Mouse (Mus musculus) G1E (cell line): Measurements from ENCODE around the gene Ggps1. TPM values are rescaled to one million over a fixed set of nuclear protein-coding genes. Genes with fewer than 3 reads are reported as not detected.
"Not testable (repeated sequence)": the region's sequence is repeated elsewhere in the genome, so short reads cannot be mapped to it uniquely, and the experiment has no call there.

Source experiments
- ATAC-seq: 2 replicates; pipeline ENCODE4 v1.8.0; 2016; ENCODE audit warnings: mild to moderate bottlenecking; ENCODE audit not compliant: insufficient number of reproducible peaks, poor library complexity, low FRiP score, severe bottlenecking; ENCODE audit errors: extremely low read depth
- DNase-seq: peaks from one replicate; pipeline ENCODE4 v3.0.0; 2012; ENCODE audit warnings: low spot score
- H3K27me3 ChIP-seq: 2 replicates; pipeline ENCODE4 v1.6.1; 2012; ENCODE audit warnings: mild to moderate bottlenecking, low read length, inconsistent platforms; ENCODE audit not compliant: insufficient read depth
- H3K36me3 ChIP-seq: replicated peaks from 2 replicates; pipeline ENCODE3; 2012; ENCODE audit warnings: mild to moderate bottlenecking, inconsistent platforms
- H3K4me1 ChIP-seq: 2 replicates; pipeline ENCODE4 v1.6.1; 2012; ENCODE audit warnings: low read depth, low read length, inconsistent platforms, mixed read lengths; ENCODE audit not compliant: insufficient read depth
- H3K4me3 ChIP-seq: 2 replicates; pipeline ENCODE4 v1.5.1; 2012; ENCODE audit warnings: low read depth, mild to moderate bottlenecking, inconsistent platforms, low read length, moderate library complexity, mixed read lengths
- H3K9me3 ChIP-seq: replicated peaks from 2 replicates; pipeline ENCODE4 v1.6.1; 2012; ENCODE audit warnings: inconsistent platforms
- CTCF ChIP-seq: IDR thresholded peaks from 2 replicates; pipeline ENCODE4 v1.5.1; 2012; ENCODE audit warnings: low read depth, low read length, inconsistent platforms, mixed read lengths
- GATA1 ChIP-seq: IDR thresholded peaks from 2 replicates; pipeline ENCODE4 v1.6.1; 2012; ENCODE audit warnings: borderline replicate concordance, low read length, inconsistent platforms, mixed read lengths
- GATA2 ChIP-seq: IDR thresholded peaks from 2 replicates; pipeline ENCODE4 v1.6.1; 2012; ENCODE audit warnings: low read depth, low read length, inconsistent platforms, borderline replicate concordance
- POLR2AphosphoS5 ChIP-seq: IDR thresholded peaks from 2 replicates; pipeline ENCODE4 v1.6.1; 2012; ENCODE audit warnings: low read depth, low read length, inconsistent platforms; ENCODE audit not compliant: insufficient replicate concordance
- TAL1 ChIP-seq: conservative IDR thresholded peaks from 2 replicates; pipeline ENCODE4 v1.6.1; 2012; ENCODE audit warnings: low read depth, low read length, inconsistent platforms, mixed read lengths
- polyA plus RNA-seq: library from polyadenylated mRNA; stranded (reverse); fragments of >175 nt; gene quantifications from 2 replicates; pipeline ENCODE4 v1.2.3, GENCODE M21; 2012
- total RNA-seq, 2 experiments: library from RNA; stranded (forward) in 1 of 2; stranded (reverse) in 1 of 2; fragments of 200-1000 nt in 1 of 2; fragments of >200 nt in 1 of 2; fragmentation: Nextera tagmentation in 1 of 2; gene quantifications; 2 replicates each; pipeline ENCODE4 v1.2.3; 2014 to 2017

Ggps1 gene
- total and polyA plus RNA-seq, 3 experiments: 2.5 to 60.4 (median 44.9) TPM

GRCm38 (mm10) chr13:14026154-14026820, 37.0 kb downstream of the Ggps1 start:
- Histone ChIP-seq H3K27me3 (no peaks in the 10 kb centered on the region), H3K9me3 (no peaks in the 10 kb centered on the region), H3K4me1 (peaks cover 28% of the 10 kb centered on the region), H3K4me3 (no peak overlapping the region), H3K36me3 (peaks cover 52% of the 10 kb centered on the region)
- ATAC-seq: no peak
- DNase-seq: no peak
- TF ChIP-seq GATA2: no peak
- TF ChIP-seq POLR2AphosphoS5: no peak
- no peak for TF ChIP-seq TAL1
- no peak for TF ChIP-seq GATA1
- no peak for TF ChIP-seq CTCF

GRCm38 (mm10) chr13:14025554-14025953, 37.7 kb downstream of the Ggps1 start:
- peaks cover 47% of the 10 kb centered on the region for H3K36me3 ChIP-seq
- no peaks in the 10 kb centered on the region for H3K9me3 ChIP-seq
- TF ChIP-seq CTCF (no peak), POLR2AphosphoS5 (no peak), GATA1 (no peak), TAL1 (no peak), GATA2 (no peak)
- no peak for ATAC-seq
- H3K4me3 ChIP-seq: no peak overlapping the region
- no peak for DNase-seq
- H3K27me3 ChIP-seq: no peaks in the 10 kb centered on the region
- peaks cover 22% of the 10 kb centered on the region for H3K4me1 ChIP-seq

- DNase-seq, H3K27me3 ChIP-seq, H3K9me3 ChIP-seq, H3K4me3 ChIP-seq, ATAC-seq: not testable (repeated sequence)
- Histone ChIP-seq H3K4me1 (peaks cover 11% of the 10 kb centered on the region; the same call in 1 of the 2 replicates), H3K36me3 (peaks cover 46% of the 10 kb centered on the region)
Measured at GRCm38 (mm10) chr13:14021417-14021816, 41.9 kb downstream of the Ggps1 start.

- ATAC-seq: no peak
- Histone ChIP-seq H3K9me3 (no peaks in the 10 kb centered on the region), H3K27me3 (no peaks in the 10 kb centered on the region), H3K36me3 (peaks cover 60% of the 10 kb centered on the region), H3K4me1 (peaks cover 5% of the 10 kb centered on the region; the same call in 1 of the 2 replicates), H3K4me3 (no peak overlapping the region)
- TF ChIP-seq CTCF (no peak), GATA1 (no peak), GATA2 (no peak), TAL1 (no peak), POLR2AphosphoS5 (no peak)
- no peak for DNase-seq
Measured at GRCm38 (mm10) chr13:14018852-14019251, 44.4 kb downstream of the Ggps1 start.

- Histone ChIP-seq H3K36me3 (peaks cover 65% of the 10 kb centered on the region), H3K4me1 (peaks cover 5% of the 10 kb centered on the region; the same call in 1 of the 2 replicates), H3K9me3 (no peaks in the 10 kb centered on the region), H3K4me3 (no peak overlapping the region), H3K27me3 (no peaks in the 10 kb centered on the region)
- TF ChIP-seq POLR2AphosphoS5: no peak
- TF ChIP-seq CTCF: no peak
- no peak for TF ChIP-seq GATA2
- TF ChIP-seq GATA1: no peak
- TF ChIP-seq TAL1: no peak
- DNase-seq (no peak), ATAC-seq (no peak)
Measured at GRCm38 (mm10) chr13:14018283-14018682, 45.0 kb downstream of the Ggps1 start.

GRCm38 (mm10) chr13:14015609-14016008, 47.7 kb downstream of the Ggps1 start:
- Histone ChIP-seq H3K9me3 (no peaks in the 10 kb centered on the region), H3K4me1 (peaks cover 10% of the 10 kb centered on the region; the same call in 1 of the 2 replicates), H3K27me3 (no peaks in the 10 kb centered on the region), H3K36me3 (peaks cover 90% of the 10 kb centered on the region), H3K4me3 (no peak overlapping the region)
- no peak for DNase-seq
- ATAC-seq: no peak
- no peak for TF ChIP-seq GATA1
- TF ChIP-seq GATA2: no peak
- no peak for TF ChIP-seq CTCF

GRCm38 (mm10) chr13:14014540-14014939, 48.7 kb downstream of the Ggps1 start:
- Histone ChIP-seq H3K4me1 (peaks cover 10% of the 10 kb centered on the region; the same call in 1 of the 2 replicates), H3K36me3 (peaks cover 95% of the 10 kb centered on the region), H3K27me3 (no peaks in the 10 kb centered on the region), H3K4me3 (no peak overlapping the region), H3K9me3 (no peaks in the 10 kb centered on the region)
- no peak for TF ChIP-seq TAL1
- TF ChIP-seq POLR2AphosphoS5: no peak
- no peak for TF ChIP-seq CTCF
- no peak for TF ChIP-seq GATA2
- TF ChIP-seq GATA1: no peak
- DNase-seq: no peak
- ATAC-seq: no peak
